Mouse (Mus musculus) myocyte (in vitro differentiated cells): ENCODE measurements around the gene Six3. TPM values are rescaled to one million over a fixed set of nuclear protein-coding genes. Genes with fewer than 3 reads are reported as not detected.

Experiments used
- H3K27me3 ChIP-seq: one replicate; pipeline ENCODE4 v1.6.1; 2011; ENCODE audit not compliant: control insufficient read depth, insufficient read depth, insufficient read length
- H3K36me3 ChIP-seq: one replicate; pipeline ENCODE4 v1.6.1; 2011; ENCODE audit not compliant: control insufficient read depth, insufficient read depth
- H3K4me2 ChIP-seq: one replicate; pipeline ENCODE4 v1.6.1; 2011; ENCODE audit warnings: low read depth, control low read depth
- H3K4me3 ChIP-seq: one replicate; pipeline ENCODE4 v1.5.1; 2011; ENCODE audit warnings: mild to moderate bottlenecking, control low read depth, moderate library complexity
- H3K79me2 ChIP-seq: one replicate; pipeline ENCODE4 v1.6.1; 2011; ENCODE audit not compliant: control insufficient read depth, insufficient read depth
- H3ac ChIP-seq: one replicate; pipeline ENCODE4 v1.6.1; 2011; ENCODE audit not compliant: control insufficient read depth, insufficient read length
- CEBPB ChIP-seq: IDR thresholded peaks from 2 replicates; pipeline ENCODE4 v1.6.1; 2011; ENCODE audit warnings: mild to moderate bottlenecking, moderate library complexity; ENCODE audit not compliant: poor library complexity, insufficient read depth, severe bottlenecking
- E2F4 ChIP-seq: IDR thresholded peaks from one replicate; pipeline ENCODE4 v1.6.1; 2011; ENCODE audit warnings: mild to moderate bottlenecking, control low read depth, moderate library complexity; ENCODE audit not compliant: insufficient read depth
- MAX ChIP-seq: IDR thresholded peaks from one replicate; pipeline ENCODE4 v1.6.1; 2011; ENCODE audit warnings: low read depth, mild to moderate bottlenecking, control low read depth
- MYOD1 ChIP-seq, 3 experiments: IDR thresholded peaks; one replicate each; pipeline ENCODE4 v1.6.1; 2011; ENCODE audit warnings: control low read depth in 2 of 3, low read depth in 2 of 3, mild to moderate bottlenecking in 2 of 3, moderate library complexity in 1 of 3; ENCODE audit not compliant: insufficient read length in 2 of 3, control insufficient read depth in 1 of 3
- MYOG ChIP-seq, 3 experiments: IDR thresholded peaks; one replicate each; pipeline ENCODE4 v1.6.1; 2011; ENCODE audit warnings: control low read depth in 2 of 3, low read depth in 2 of 3, mild to moderate bottlenecking in 2 of 3; ENCODE audit not compliant: insufficient read length in 2 of 3, control insufficient read depth in 1 of 3, insufficient read depth in 1 of 3
- POLR2A ChIP-seq: IDR thresholded peaks from one replicate; pipeline ENCODE4 v1.6.1; 2011; ENCODE audit warnings: low read depth, mild to moderate bottlenecking, control low read depth, moderate library complexity; ENCODE audit not compliant: insufficient read length
- POLR2AphosphoS2 ChIP-seq: IDR thresholded peaks from one replicate; pipeline ENCODE4 v1.6.1; 2011; ENCODE audit warnings: low read depth, control low read depth; ENCODE audit not compliant: insufficient read length
- REST ChIP-seq: IDR thresholded peaks from one replicate; pipeline ENCODE4 v1.6.1; 2011; ENCODE audit warnings: mild to moderate bottlenecking, control low read depth, moderate library complexity; ENCODE audit not compliant: insufficient read depth, insufficient read length
- SRF ChIP-seq: IDR thresholded peaks from one replicate; pipeline ENCODE4 v1.6.1; 2011; ENCODE audit warnings: low read depth; ENCODE audit not compliant: control insufficient read depth, insufficient read length
- TCF12 ChIP-seq: IDR thresholded peaks from one replicate; pipeline ENCODE4 v1.6.1; 2011; ENCODE audit warnings: mild to moderate bottlenecking, control low read depth; ENCODE audit not compliant: poor library complexity, insufficient read depth, severe bottlenecking
- TCF3 ChIP-seq: IDR thresholded peaks from one replicate; pipeline ENCODE4 v1.6.1; 2011; ENCODE audit warnings: low read depth, control low read depth; ENCODE audit not compliant: insufficient read length
- USF1 ChIP-seq: IDR thresholded peaks from one replicate; pipeline ENCODE4 v1.6.1; 2011; ENCODE audit warnings: low read depth, mild to moderate bottlenecking, control low read depth, moderate library complexity
- polyA plus RNA-seq: library from polyadenylated mRNA; unstranded; fragments of >200 nt; fragmentation: generic; extraction: Trizol; gene quantifications from one replicate; pipeline ENCODE4 v1.2.1, GENCODE M21; 2012; ENCODE audit warnings: missing spikeins

Six3 gene
- polyA plus RNA-seq, 1 experiment: not detected

DNA sequence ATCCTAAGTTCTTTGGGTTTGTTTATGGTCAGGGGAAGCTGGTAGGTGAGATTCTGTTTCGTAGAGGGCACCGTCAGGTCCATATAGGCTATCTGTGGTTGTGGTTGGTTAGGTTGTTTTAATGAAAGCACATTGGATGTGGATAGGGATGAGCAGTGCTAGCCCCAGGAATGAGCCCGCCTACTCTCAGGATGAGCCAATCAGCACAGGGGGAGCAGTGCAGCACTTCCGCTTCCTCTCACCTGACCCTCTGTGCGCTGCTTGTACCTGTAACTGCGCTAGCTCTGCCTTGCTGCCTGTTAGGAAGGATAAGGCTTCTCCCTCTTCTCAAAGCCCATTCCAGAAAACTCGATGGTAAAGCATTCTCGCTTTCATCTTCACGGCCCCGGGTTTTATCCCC lies 17.6 kb upstream of the Six3 start:
- H3K27me3 ChIP-seq: no peaks in the 10 kb centered on the region
- no peaks in the 10 kb centered on the region for H3K36me3 ChIP-seq
- TF ChIP-seq USF1: no peak
- TF ChIP-seq MYOD1 (IDR thresholded peaks at IDR 0.05; ENCODE audit: control insufficient read depth in 1 of 3, insufficient read length in 2 of 3, low read depth in 2 of 3): no peak
- no peak for TF ChIP-seq CEBPB
- TF ChIP-seq MYOG (IDR thresholded peaks at IDR 0.05; ENCODE audit: control insufficient read depth in 1 of 3, insufficient read depth in 1 of 3, insufficient read length in 2 of 3, low read depth in 2 of 3): no peak
- no peak for TF ChIP-seq MAX
- TF ChIP-seq TCF3: no peak
- TF ChIP-seq POLR2A: no peak
- TF ChIP-seq REST: no peak
- no peak for TF ChIP-seq SRF
- TF ChIP-seq POLR2AphosphoS2: no peak
- no peak for TF ChIP-seq TCF12
- TF ChIP-seq E2F4: no peak
- H3K4me3 ChIP-seq: no peak overlapping the region
- no peaks in the 10 kb centered on the region for H3K79me2 ChIP-seq
- H3K4me2 ChIP-seq: no peak overlapping the region
- H3ac ChIP-seq: no peak overlapping the region

GRCm38 (mm10) chr17:85596341-85596890 lies 17.0 kb upstream of the Six3 start:
- H3K4me2 ChIP-seq: no peak overlapping the region
- H3K36me3 ChIP-seq: no peaks in the 10 kb centered on the region
- TF ChIP-seq MAX (no peak), POLR2AphosphoS2 (no peak), E2F4 (no peak), POLR2A (no peak), TCF3 (no peak), SRF (no peak), MYOD1 (IDR thresholded peaks at IDR 0.05; ENCODE audit: control insufficient read depth in 1 of 3, insufficient read length in 2 of 3, low read depth in 2 of 3) (no peak), USF1 (no peak), TCF12 (no peak), MYOG (IDR thresholded peaks at IDR 0.05; ENCODE audit: control insufficient read depth in 1 of 3, insufficient read depth in 1 of 3, insufficient read length in 2 of 3, low read depth in 2 of 3) (no peak), CEBPB (no peak), REST (no peak)
- H3K79me2 ChIP-seq: no peaks in the 10 kb centered on the region
- H3K27me3 ChIP-seq: no peaks in the 10 kb centered on the region
- H3K4me3 ChIP-seq: no peak overlapping the region
- H3ac ChIP-seq: no peak overlapping the region

DNA sequence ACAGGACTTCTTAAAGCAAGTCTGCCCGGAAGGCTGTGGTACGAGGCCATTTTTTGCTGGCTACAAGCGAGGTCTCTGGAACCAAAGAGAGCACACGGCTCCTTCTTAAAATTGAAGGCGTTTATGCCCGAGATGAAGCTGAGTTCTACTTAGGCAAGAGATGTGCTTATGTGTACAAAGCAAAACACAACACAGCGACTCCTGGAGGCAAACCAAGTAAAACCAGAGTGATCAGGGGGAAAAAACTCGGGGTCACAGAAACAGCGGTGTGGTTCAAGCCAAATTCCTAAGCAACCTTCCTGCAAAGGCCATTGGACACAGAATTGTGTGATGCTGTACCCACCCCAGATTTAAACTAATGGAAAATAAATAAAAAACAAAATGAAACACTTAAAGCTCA lies 13.9 kb upstream of the Six3 start:
- no peak overlapping the region for H3K4me2 ChIP-seq
- H3ac ChIP-seq: no peak overlapping the region
- H3K36me3 ChIP-seq: no peaks in the 10 kb centered on the region
- H3K79me2 ChIP-seq: no peaks in the 10 kb centered on the region
- H3K27me3 ChIP-seq: no peaks in the 10 kb centered on the region
- H3K4me3 ChIP-seq: no peak overlapping the region
- TF ChIP-seq MYOD1 (IDR thresholded peaks at IDR 0.05; ENCODE audit: control insufficient read depth in 1 of 3, insufficient read length in 2 of 3, low read depth in 2 of 3) (no peak), SRF (no peak), TCF12 (no peak), POLR2A (no peak), POLR2AphosphoS2 (no peak), MYOG (IDR thresholded peaks at IDR 0.05; ENCODE audit: control insufficient read depth in 1 of 3, insufficient read depth in 1 of 3, insufficient read length in 2 of 3, low read depth in 2 of 3) (no peak), MAX (no peak), E2F4 (no peak), TCF3 (no peak)

DNA sequence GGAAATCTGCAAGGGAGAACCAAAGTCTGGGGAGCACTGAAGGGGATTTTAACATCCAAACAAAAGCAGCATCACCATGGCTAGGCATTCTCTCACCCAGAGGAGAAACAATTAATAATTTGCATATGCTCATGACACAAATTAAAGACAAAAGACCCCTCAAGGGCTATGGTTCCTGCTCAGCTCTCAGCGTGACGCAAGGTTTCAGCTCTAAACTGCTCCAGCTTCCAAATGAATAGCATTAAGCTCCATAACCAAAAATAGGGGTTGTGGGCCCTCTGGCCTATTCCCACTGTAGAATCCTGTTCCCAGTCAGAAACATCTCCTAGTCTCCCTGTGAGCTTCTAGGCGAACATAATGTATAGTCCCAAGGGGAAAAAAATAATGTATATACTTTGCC lies 6.9 kb upstream of the Six3 start:
- H3K36me3 ChIP-seq: no peaks in the 10 kb centered on the region
- no peak overlapping the region for H3K4me2 ChIP-seq
- H3K4me3 ChIP-seq: no peak overlapping the region
- TF ChIP-seq MYOD1 (IDR thresholded peaks at IDR 0.05; ENCODE audit: control insufficient read depth in 1 of 3, insufficient read length in 2 of 3, low read depth in 2 of 3): no peak
- no peak for TF ChIP-seq CEBPB
- no peak for TF ChIP-seq E2F4
- no peak for TF ChIP-seq USF1
- no peak for TF ChIP-seq SRF
- no peak for TF ChIP-seq MYOG (IDR thresholded peaks at IDR 0.05; ENCODE audit: control insufficient read depth in 1 of 3, insufficient read depth in 1 of 3, insufficient read length in 2 of 3, low read depth in 2 of 3)
- TF ChIP-seq TCF12: no peak
- TF ChIP-seq MAX: no peak
- no peak for TF ChIP-seq REST
- TF ChIP-seq POLR2A: no peak
- no peak for TF ChIP-seq POLR2AphosphoS2
- no peak for TF ChIP-seq TCF3
- H3K27me3 ChIP-seq: peaks cover 17% of the 10 kb centered on the region
- no peaks in the 10 kb centered on the region for H3K79me2 ChIP-seq
- no peak overlapping the region for H3ac ChIP-seq
